In genomic region chr1:136683561-136684131, GRCm38 (mm10) we compare ENCODE assay signal across 8 mouse cellular contexts. TPM values are rescaled to one million over a fixed set of nuclear protein-coding genes. Genes with fewer than 3 reads are reported as not detected.
DNase-seq lines count a peak whose midpoint lies in the region; ATAC-seq and TF ChIP-seq lines count a peak whose summit lies in the region.
"Had no signal": no experiment of that assay in that cellular context is flagged by ENCODE, and none has a peak within 500 bp of the region (broad histone marks: within the 10 kb centered on the region; RNA-seq: fewer than 3 reads in every experiment).

No protein-coding gene starts in this region.

- 20% methylated on average over 10 of the region's 10 CpGs for WGBS in limb, embryonic 14.5 days

- no peak overlapping the region for H3K9ac ChIP-seq in limb, embryonic 14.5 days (ENCODE audit: low read depth, low read length, severe bottlenecking)
- H3K9ac ChIP-seq: neural tube, embryonic 13.5 days had no signal

- H3K4me2 ChIP-seq in limb, embryonic 14.5 days (replicated peaks; ENCODE audit: low read depth, low read length, severe bottlenecking): peak overlapping the region; percentile 25
- H3K4me2 ChIP-seq: neural tube, embryonic 13.5 days had no signal

- ATAC-seq in limb, embryonic 14.5 days (ENCODE audit: low FRiP score, low read depth): peak; percentile 89

- H3K36me3 ChIP-seq in limb, embryonic 14.5 days (ENCODE audit: control insufficient read depth, insufficient read depth, low read length): no peaks in the 10 kb centered on the region
- H3K36me3 ChIP-seq: neural tube, embryonic 13.5 days had no signal

- no peaks in the 10 kb centered on the region for H3K9me3 ChIP-seq in limb, embryonic 14.5 days (ENCODE audit: control insufficient read depth, low read length)
- H3K9me3 ChIP-seq: neural tube, embryonic 13.5 days had no signal

- H3K4me3 ChIP-seq in gastrocnemius, adult 2 months: peak overlapping the region; percentile 57
- H3K4me3 ChIP-seq in limb, embryonic 14.5 days (replicated peaks; ENCODE audit: low read length): no peak overlapping the region
- H3K4me3 ChIP-seq: neural tube, embryonic 13.5 days had no signal

- H3K27me3 ChIP-seq in limb, embryonic 14.5 days (ENCODE audit: control insufficient read depth, insufficient read depth, low read length): no peaks in the 10 kb centered on the region
- H3K27me3 ChIP-seq: neural tube, embryonic 13.5 days had no signal

- TF ChIP-seq POLR2A in limb, embryonic 14.5 days (IDR thresholded peaks at IDR 0.05; ENCODE audit: borderline replicate concordance, extremely low read depth, insufficient read depth, insufficient read length): no peak

- DNase-seq in testis, postnatal 10 days (ENCODE audit: low spot score): peak; percentile 62
- DNase-seq in testis, postnatal 14 days (ENCODE audit: low spot score): no peak
- peak; percentile 79 for DNase-seq in gastrocnemius, adult 2 months
- peak; percentile 70 for DNase-seq in limb, embryonic 14.5 days (ENCODE audit: low spot score)
- peak; percentile 49 for DNase-seq in telencephalon, adult 2 months (ENCODE audit: low read depth, low spot score)
- DNase-seq in urinary bladder, postnatal 25 days (ENCODE audit: low spot score): no peak
- no peak for DNase-seq in frontal cortex, postnatal 10 days (ENCODE audit: low spot score in 2 of 2)

- intact Hi-C loops in gastrocnemius, adult 2 months (cut with DNase I): loop anchor here (5.0 kb wide), 1 partner anchor 56 kb away; no protein-coding TSS in a partner anchor

- peak overlapping the region; percentile 86 for H3K27ac ChIP-seq in gastrocnemius, adult 2 months
- H3K27ac ChIP-seq in limb, embryonic 14.5 days (replicated peaks; ENCODE audit: low read depth, low read length): peak overlapping the region; percentile 76
- H3K27ac ChIP-seq: neural tube, embryonic 13.5 days had no signal

- no peak for TF ChIP-seq CTCF in gastrocnemius, adult 2 months (IDR thresholded peaks at IDR 0.05)

- H3K4me1 ChIP-seq in limb, embryonic 14.5 days (ENCODE audit: control insufficient read depth, insufficient read depth, low read length): peaks cover 20% of the 10 kb centered on the region
- H3K4me1 ChIP-seq: neural tube, embryonic 13.5 days had no signal

RNA-seq across cellular contexts. Expression of gene Zfp281, which starts 58.9 kb away (rescaled TPM):
- total RNA-seq in gastrocnemius, adult 2 months (2021): 10 to 100 TPM; 10.1 to 15.0 TPM
- polyA plus RNA-seq in limb, embryonic 14.5 days (2012; rRNA removed): 10.4 and 11.0 TPM in 2 replicates
- 21.7 and 27.2 TPM in 2 replicates for polyA plus RNA-seq in limb, embryonic 14.5 days (2014; fragmentation: Nextera tagmentation; extraction: Ambion mirVana)

Comparison
In these comparisons a context has a peak if more than half of its experiments do, and no peak if none do; other contexts are left out.
1. DNase-seq: peak in testis, postnatal 10 days (single experiment), gastrocnemius, adult 2 months (single experiment), limb, embryonic 14.5 days (single experiment) and telencephalon, adult 2 months (single experiment); none in testis, postnatal 14 days (single experiment), urinary bladder, postnatal 25 days (single experiment) and frontal cortex, postnatal 10 days (0 of 2).